Mouse (Mus musculus) brain, embryonic 14.5 days (tissue): ENCODE data around the gene Olfr877.

Experiments
- CTCF ChIP-seq: fragments of 200-500 bp; IDR thresholded peaks from 2 replicates; pipeline ENCODE4 v1.5.1; 2012; ENCODE audit warnings: inconsistent platforms, mild to moderate bottlenecking, moderate library complexity, borderline replicate concordance; ENCODE audit not compliant: insufficient read depth, insufficient read length; ENCODE audit errors: extremely low read depth
- POLR2A ChIP-seq: fragments of 200-500 bp; IDR thresholded peaks from 2 replicates; pipeline ENCODE4 v1.6.1; 2012; ENCODE audit warnings: mild to moderate bottlenecking, inconsistent platforms, borderline replicate concordance; ENCODE audit not compliant: poor library complexity, insufficient read depth, insufficient read length, severe bottlenecking; ENCODE audit errors: extremely low read depth

GRCm38 (mm10) chr9:37808456-37808855, 45.6 kb upstream of the Olfr877 start:
- TF ChIP-seq CTCF, result no peak
- TF ChIP-seq POLR2A, result no peak
